ENCODE assay signal across 8 mouse cellular contexts in the genomic region with DNA sequence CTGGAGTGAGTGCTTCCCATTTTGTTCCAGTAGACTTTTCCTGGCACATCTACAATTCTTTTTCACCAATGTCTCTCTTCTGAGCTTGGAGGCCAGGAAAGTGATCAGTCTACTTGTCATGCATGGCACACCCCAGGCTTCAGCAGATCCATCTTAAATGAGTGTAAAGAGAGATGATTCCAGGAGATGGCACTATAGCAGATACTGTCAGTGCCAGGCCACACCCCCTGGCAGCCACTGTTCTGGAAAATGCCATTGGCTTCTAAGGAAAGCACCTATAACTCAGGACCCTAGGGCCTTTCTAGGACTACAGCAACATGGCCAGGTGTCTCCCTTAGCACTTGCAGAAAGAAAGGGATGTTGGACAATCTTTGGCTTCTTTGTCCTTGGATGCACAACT. TPM values are rescaled to one million over a fixed set of nuclear protein-coding genes. Genes with fewer than 3 reads are reported as not detected.
DNase-seq lines count a peak whose midpoint lies in the region; ATAC-seq lines count a peak whose summit lies in the region.

No protein-coding gene starts in this region.

- no peaks in the 10 kb centered on the region for H3K36me3 ChIP-seq in kidney, embryonic 14.5 days (ENCODE audit: control insufficient read depth, insufficient read depth, low read length)
- no peaks in the 10 kb centered on the region for H3K36me3 ChIP-seq in midbrain, embryonic 15.5 days (replicated peaks)

- no peaks in the 10 kb centered on the region; the same call in 1 of the 2 replicates for H3K4me1 ChIP-seq in kidney, embryonic 14.5 days (ENCODE audit: control insufficient read depth, insufficient read depth, low read length)
- peaks cover 14% of the 10 kb centered on the region for H3K4me1 ChIP-seq in midbrain, embryonic 15.5 days

- H3K27ac ChIP-seq in kidney, embryonic 14.5 days (ENCODE audit: low read depth, low read length) = no peak overlapping the region
- H3K27ac ChIP-seq in midbrain, embryonic 15.5 days = no peak overlapping the region

- no peak overlapping the region for H3K4me3 ChIP-seq in kidney, embryonic 14.5 days (ENCODE audit: low read length)
- H3K4me3 ChIP-seq in midbrain, embryonic 15.5 days = no peak overlapping the region

- DNase-seq in kidney, adult 18-20 months = peak; percentile 41
- DNase-seq in MN1 (ENCODE audit: low spot score) = peak; percentile 22
- peak; percentile 72 to 82 for DNase-seq in cerebellum, postnatal 10 days
- peak; percentile 61 for DNase-seq in lung, postnatal 36 days
- DNase-seq in testis, postnatal 14 days (ENCODE audit: low spot score) = no peak
- no peak for DNase-seq in ovary, postnatal 10 days (ENCODE audit: low spot score)

- H3K4me2 ChIP-seq in kidney, embryonic 14.5 days (replicated peaks; ENCODE audit: low read depth, low read length) = no peak overlapping the region
- H3K4me2 ChIP-seq in midbrain, embryonic 15.5 days = no peak overlapping the region

- ATAC-seq in kidney, embryonic 14.5 days (ENCODE audit: low FRiP score, low TSS enrichment) = no peak
- no peak for ATAC-seq in midbrain, embryonic 15.5 days (replicated peaks)

- H3K9me3 ChIP-seq in kidney, embryonic 14.5 days (ENCODE audit: control insufficient read depth, low read length) = no peaks in the 10 kb centered on the region
- H3K9me3 ChIP-seq in midbrain, embryonic 15.5 days = no peaks in the 10 kb centered on the region

- H3K27me3 ChIP-seq in kidney, embryonic 14.5 days (ENCODE audit: control insufficient read depth, insufficient read depth, low read length) = 0 out of 2 replicates have a peak, but pooled peaks cover 3% of the 10 kb centered on the region
- H3K27me3 ChIP-seq in midbrain, embryonic 15.5 days (replicated peaks) = peaks cover 7% of the 10 kb centered on the region; the same call in 1 of the 2 replicates

- H3K9ac ChIP-seq in kidney, embryonic 14.5 days (ENCODE audit: low read depth, low read length) = no peak overlapping the region
- no peak overlapping the region for H3K9ac ChIP-seq in midbrain, embryonic 15.5 days

RNA-seq across cellular contexts. Expression of a gene that starts 4.8 kb away (rescaled TPM):
- 2.2 and 2.3 TPM in 2 replicates for polyA plus RNA-seq in kidney, embryonic 14.5 days (2014; fragmentation: Nextera tagmentation; extraction: Ambion mirVana)
- 1.1 and 1.8 TPM in 2 replicates for polyA plus RNA-seq in midbrain, embryonic 15.5 days (2015; fragmentation: Nextera tagmentation; extraction: Ambion mirVana)

RNA-seq across cellular contexts. Expression of a gene that starts 16.0 kb away (rescaled TPM):
- 0.11 and 0.15 TPM in 2 replicates for polyA plus RNA-seq in kidney, embryonic 14.5 days (2014; fragmentation: Nextera tagmentation; extraction: Ambion mirVana)
- 0.15 and 0.18 TPM in 2 replicates for polyA plus RNA-seq in midbrain, embryonic 15.5 days (2015; fragmentation: Nextera tagmentation; extraction: Ambion mirVana)

Comparison
In these comparisons a context has a peak if more than half of its experiments do, and no peak if none do; other contexts are left out.
1. DNase-seq: peak in kidney, adult 18-20 months (single experiment), MN1 (single experiment), cerebellum, postnatal 10 days (2 of 2) and lung, postnatal 36 days (single experiment); none in testis, postnatal 14 days (single experiment) and ovary, postnatal 10 days (single experiment).